Mouse (Mus musculus) ES-Bruce4 (cell line): ENCODE data around the gene Gm14569.

ENCODE experiments used
- EP300 ChIP-seq: IDR thresholded peaks from 2 replicates; pipeline ENCODE4 v1.6.1; 2011; ENCODE audit warnings: low read depth, low read length; ENCODE audit not compliant: insufficient read depth
- POLR2A ChIP-seq: IDR thresholded peaks from one replicate; pipeline ENCODE4 v1.8.1; 2011; ENCODE audit warnings: low read length; ENCODE audit not compliant: insufficient read depth

- TF ChIP-seq POLR2A: no peak
- TF ChIP-seq EP300: no peak
These were observed 42.1 kb upstream of the Gm14569 start for GRCm38 (mm10) chrX:36533744-36534143.
